Mouse (Mus musculus) adipocyte (in vitro differentiated cells): Measurements from ENCODE around the gene Ptgdr2.

Experiments
- DNase-seq: peaks from one replicate; pipeline ENCODE4 v3.0.0-alpha.2; 2016; ENCODE audit warnings: low spot score

Gene Ptgdr2

DNA sequence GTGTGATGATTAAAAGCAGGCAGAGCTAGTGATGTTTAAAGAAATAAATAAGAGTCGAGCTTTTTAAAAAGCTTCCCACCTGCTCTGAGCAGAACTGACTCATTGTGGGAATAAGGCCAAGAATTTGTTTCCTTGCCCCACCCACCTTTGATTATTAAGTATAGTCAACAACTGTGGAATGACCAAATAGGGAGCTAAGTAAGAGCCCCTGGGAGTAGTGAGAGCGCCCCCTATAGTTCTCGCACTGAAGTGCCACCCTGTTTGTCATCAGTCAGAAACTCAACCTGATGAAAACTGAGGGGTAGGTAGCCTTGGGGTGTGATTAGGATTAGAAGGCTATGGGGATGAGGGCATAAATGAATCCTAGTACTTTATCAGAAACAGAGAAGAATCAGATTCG, 39.4 kb downstream of the Ptgdr2 start:
- no peak for DNase-seq

DNA sequence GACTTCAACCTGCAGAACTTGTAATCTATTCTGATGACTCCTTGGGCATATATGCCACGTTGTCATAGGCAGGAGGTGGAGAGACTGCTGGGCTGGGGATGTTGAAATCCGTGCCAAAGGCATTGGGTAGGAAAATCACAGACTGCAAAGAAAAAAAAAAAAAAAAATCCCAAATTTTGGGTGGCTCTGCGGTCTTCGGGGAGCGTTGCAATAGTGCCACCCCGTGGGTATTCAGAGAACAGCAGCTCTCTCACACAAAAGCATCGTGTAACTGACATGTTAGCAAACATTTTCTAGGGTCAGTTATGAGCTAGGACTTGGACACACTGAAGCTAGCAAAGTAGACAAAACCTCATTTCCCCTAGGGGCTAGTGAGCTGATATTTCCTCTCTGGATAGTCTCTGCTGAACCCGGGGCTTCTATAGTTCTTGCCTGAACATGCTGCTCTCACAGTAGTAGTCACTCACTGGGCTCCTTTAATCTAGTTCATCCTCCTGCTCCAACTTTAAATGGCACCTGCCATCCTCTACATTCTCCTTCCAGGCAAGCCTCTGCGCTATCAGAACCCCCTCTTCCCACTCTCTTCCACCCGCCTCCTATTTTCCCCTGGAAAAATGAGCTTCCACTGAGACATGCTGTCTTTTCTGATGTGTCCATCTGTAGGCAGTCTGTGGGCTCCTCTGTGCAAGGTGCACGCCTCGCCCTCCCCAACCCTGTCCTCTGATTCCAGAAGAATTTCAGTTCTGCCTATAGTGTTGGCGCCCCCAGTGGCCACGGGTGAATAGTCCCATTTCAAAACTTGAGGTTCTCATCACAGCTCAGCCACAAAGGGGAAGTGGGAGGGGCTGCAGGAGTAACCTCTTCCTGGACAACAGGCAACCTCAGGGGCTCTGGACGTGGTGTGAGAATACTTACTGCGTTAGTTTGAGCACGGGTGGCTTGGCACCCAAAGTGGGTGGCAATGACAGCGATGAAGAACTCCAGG, 42.5 kb downstream of the Ptgdr2 start:
- DNase-seq = peak; percentile 78

DNA sequence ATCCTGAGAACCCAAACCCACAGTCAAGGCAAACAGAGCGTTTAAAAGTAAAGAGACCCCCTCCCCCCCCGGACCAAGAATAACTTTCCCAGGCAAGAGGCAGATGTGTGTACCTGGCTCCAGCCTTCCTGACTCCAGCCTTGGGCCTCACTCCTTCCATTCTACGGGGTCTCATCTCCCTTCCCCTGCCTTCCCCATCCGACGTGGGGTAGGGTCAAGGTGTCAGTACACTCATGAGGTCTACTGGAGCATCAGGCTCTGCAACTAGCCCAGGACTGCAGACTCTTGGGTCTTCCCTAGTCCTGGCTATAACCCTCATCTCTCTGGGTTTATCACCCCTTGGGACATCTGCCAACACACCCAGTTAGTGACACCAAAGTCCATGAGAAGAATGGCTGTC, 43.2 kb downstream of the Ptgdr2 start:
- no peak for DNase-seq

DNA sequence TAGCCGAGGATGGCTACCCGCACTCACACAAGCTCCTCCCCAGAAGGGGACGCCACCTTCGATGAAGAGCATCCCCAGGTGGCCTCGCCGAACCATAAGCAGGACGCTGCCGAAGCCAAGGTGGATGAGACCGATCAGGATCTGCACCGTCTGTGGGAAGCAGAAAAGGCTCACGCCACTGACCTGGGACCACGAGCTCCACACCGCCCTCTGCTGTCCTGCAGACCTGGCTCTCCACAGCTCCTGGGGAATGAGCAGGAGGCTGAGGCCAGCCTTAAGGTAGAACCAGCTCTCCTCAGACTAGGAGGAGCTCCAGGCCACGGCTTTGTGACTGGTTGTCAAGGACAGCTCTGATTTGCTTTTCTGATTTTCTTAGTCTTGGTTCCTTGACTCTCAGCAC, 46.2 kb downstream of the Ptgdr2 start:
- DNase-seq = no peak

DNA sequence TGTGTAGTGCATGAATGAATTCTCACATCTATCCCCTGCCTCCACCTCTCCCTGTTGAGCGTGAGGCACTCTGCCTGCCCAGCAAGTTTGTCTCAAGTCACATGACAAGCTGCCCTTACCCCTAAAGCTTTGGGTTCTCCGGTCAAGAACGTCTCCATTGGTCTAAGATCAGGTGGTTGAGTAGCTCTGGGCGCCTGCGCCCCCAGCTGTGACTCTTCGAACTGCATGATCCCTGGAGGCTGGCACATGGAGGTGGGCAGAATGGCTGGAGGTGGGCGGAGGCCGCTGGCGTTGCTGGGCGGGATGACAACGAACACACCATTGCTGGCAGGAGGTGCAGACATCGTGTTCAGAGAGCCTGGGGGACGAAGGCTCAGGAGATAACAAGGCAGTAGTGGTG, 47.6 kb downstream of the Ptgdr2 start:
- DNase-seq = no peak

DNA sequence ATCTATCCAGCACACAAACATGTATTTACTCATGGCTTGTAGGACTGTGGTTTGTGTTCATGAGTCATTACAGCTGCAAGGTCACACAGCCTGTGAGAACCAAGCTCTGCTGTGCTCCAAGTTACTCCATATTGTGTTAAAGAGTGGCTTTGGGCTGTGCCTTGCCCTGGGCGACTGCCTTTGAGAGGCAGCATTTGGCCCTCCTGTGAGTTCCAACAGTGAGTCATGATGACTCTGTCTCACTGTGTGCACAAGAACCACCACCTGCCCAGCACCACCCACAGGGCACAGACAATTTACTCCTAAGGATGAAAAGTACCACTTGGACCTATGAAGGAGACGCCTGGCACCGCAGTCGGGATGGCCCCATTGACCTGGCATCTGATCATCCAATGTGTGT, 48.9 kb downstream of the Ptgdr2 start:
- DNase-seq = no peak

DNA sequence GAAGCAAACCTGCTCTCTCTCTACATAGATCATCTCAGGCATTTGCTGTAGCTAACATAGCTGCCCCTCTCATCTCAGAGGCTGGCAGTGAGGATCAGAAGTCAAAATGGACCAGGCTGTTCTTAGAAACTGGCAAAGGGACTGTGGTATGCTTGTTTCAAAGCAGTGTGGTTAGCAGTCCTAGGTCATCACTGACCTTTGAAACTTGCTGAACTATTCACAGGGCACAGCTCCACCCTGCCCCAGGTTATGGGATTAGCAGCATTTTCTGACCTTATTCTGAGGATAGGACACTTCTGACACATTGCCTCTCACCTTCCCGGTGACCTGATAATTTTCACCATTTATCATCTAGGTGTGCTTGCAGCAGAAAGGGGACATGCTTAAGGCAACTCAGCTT, 51.6 kb downstream of the Ptgdr2 start:
- DNase-seq = no peak

DNA sequence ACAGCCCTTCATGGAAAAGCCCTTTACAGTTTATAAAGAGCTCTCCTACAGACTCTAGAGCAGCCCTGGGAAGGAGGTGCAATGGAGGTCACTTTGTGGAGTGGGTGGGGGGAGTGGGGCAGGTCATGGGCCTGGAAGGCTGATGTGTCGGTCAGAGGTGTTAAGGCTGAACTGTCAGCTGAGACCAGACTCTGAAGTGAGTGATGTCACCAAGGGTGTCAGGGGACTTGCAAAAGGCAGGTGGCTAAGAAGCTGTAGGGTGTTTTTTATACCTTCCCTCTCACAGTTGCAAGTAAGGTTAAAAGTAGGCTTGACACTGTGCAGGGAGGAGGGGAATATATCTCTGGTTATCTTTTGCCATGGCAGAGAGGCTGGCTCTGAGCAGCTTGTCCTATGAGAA, 53.8 kb downstream of the Ptgdr2 start:
- DNase-seq = no peak

DNA sequence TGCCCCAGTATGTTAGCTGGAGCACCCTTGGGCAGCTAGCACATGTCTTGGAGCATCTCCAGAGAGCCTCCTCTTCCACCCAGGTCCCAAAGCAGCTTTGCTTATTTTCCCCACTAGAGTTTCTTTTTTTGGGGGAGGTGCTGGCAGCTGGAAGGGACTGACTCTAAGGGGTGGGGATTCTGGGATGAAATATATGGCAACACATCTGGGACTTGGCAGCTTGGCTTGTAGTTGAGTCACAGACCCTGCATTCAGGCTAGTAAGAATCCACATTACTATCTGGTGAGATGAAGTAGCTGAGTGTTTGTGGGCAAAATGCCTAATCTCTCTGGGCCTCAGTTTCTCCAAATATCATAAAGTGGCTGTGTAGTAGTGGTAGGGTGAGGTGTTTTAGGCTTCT, 55.0 kb downstream of the Ptgdr2 start:
- DNase-seq = no peak
